Mouse (Mus musculus) lung, postnatal 36 days (tissue): ENCODE measurements around the gene Mgat4d.
"Not testable (repeated sequence)": the region's sequence is repeated elsewhere in the genome, so short reads cannot be mapped to it uniquely, and the experiment has no call there.

Source experiments
- DNase-seq: peaks from one replicate; pipeline ENCODE4 v3.0.0; 2022; ENCODE audit warnings: mixed read lengths

Gene Mgat4d

DNA sequence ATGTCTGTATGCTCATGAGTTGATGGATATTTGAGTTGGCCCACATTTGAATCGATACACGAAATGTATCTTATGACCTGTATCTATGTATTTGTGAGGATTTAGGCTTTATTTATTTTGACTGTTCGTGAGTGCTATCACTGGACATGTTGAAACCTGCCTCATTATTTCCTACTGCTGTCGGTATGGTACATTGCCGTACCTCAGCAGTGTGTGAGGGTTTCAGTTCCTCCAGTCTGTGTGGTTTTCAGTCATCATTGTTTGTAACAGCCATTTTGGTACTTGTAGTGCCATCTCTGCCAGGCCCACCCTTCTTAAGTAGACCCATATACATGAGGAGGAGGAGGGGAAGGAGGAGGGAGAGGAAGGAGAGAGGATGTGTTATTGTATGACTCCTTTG is 46.1 kb downstream of the Mgat4d start:
- no peak for DNase-seq

GRCm38 (mm10) chr8:83396680-83397079 is 48.4 kb downstream of the Mgat4d start:
- no peak for DNase-seq

GRCm38 (mm10) chr8:83397726-83398125 is 49.5 kb downstream of the Mgat4d start:
- DNase-seq, result no peak

DNA sequence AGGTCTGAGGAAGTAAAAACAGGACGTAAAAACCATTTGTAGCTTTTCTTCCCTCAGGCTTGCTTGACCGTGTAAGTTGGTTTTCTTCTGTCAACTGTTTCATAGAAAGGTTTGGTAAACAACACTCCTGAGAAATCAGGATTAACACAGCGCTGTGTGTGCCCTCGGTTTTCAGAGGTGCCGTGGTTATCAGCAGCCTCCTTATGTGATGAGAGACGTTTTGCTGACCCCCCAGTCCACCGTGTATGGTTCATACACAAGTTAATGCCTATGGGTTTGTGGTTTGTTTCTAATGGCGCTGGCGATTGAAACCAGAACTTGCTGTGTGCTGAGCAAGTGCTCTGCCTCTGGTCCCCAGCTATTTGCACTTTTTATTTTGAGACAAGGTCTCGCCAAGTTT is 57.3 kb downstream of the Mgat4d start:
- no peak for DNase-seq

GRCm38 (mm10) chr8:83406836-83407235 is 58.6 kb downstream of the Mgat4d start:
- no peak for DNase-seq

DNA sequence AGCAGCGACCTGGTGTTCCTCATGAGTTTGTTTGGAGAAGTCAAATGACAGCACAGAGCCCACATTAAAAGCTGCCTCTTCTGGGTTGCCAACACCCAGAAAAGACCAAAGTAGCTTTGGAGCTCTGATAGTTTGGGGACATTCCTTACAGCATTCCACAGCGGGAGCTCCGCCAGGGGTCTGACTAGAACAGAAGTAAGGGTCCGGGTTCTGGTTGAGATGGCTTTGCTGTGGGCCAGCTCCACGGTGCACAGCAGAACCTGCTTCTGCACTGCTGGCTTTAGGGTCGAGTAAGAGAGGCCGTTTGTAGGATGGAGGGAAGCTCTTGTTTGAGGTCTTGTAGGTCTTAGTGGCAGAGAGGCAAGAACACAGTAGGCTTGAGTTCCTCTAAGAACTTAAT is 60.2 kb downstream of the Mgat4d start:
- DNase-seq, result no peak

GRCm38 (mm10) chr8:83416878-83417277 is 68.6 kb downstream of the Mgat4d start:
- DNase-seq, result no peak

- DNase-seq, result no peak
These were observed 69.7 kb downstream of the Mgat4d start for GRCm38 (mm10) chr8:83417970-83418369.

DNA sequence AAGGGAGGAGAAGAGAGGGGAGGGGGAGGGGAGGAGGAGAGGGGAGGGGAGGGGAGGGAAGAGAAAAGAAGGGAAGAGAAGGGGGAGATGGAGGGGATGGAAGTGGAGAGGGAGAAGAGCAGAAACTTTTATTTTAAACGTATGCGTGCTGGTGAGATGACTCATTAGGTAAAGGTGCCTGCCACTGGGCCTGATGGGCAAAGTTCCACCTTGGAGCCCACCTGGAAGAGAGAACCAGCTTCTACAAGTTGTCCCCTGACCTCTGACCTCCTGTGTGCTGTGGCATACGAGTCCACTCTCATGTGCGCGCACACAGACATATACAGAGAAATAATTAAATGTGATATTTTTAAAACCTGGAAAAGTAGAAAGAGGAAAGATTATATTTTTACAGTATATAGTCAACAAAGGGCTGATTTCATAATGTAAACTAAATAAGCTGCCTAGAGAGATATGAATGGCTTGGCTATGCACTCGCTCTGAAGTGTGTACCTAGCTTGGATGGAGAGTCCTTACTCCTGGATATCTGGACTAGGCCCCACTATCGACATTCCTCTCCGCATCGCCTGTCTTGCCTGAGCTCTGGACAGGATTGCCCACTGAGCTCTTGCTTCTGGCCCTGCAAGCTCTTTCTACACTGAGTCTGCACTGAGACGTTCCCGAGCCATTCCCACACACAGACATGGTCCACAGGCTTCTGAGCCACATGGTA is 70.7 kb downstream of the Mgat4d start:
- peak; percentile 47 for DNase-seq

DNA sequence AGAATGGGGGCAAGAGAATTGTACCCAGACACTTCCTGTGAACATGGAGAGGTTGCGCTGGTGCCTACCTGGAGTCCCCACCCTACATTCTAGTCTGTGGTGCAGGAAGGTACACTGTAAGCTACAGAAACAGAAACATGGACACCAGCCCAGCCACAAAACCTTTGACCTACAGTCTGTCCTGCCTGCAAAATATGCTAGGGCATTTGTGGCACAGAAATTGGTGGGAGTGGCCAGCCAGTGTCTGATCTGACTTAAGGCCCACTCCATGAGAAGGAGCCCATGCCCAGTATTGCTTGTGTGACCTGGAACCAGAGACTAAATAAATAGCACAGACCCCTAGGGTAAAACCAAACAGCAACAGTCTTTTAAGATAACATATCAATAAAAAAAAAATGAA is 73.1 kb downstream of the Mgat4d start:
- DNase-seq, result no peak

DNA sequence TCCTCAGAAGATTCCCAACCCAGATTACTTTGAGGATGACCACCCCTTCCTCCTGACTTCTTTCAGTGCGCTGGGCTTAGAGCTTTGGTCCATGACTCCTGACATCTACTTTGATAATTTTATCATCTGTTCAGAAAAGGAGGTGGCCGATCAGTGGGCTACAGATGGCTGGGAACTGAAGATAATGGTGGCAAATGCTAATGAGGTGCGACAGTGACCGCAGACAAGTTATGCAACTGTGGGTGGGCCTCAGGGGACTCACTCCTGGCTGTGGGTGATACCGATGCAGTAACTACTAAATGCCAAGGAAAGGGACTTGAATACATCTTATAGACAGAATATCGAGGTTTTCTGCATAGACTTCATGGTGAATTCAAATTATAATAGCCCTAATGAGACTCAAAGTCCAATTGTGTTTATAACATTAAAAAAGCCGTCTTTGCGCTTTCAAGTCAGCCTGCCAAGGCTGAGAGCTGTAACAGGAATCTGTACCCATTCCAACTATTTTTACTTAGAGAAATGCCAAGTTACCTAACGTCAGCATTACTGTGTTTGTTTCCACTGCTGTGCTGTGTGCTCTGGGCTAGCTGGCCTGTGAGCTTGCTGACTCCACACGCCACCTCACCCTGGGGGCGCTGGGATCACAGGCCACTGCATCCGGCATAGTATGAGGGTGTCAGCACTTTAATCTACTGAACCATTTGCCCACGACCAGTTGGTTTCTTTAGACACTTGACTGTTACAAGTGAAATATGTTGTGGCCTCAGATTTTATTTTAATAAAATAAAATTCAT is 75.0 kb downstream of the Mgat4d start:
- peak; percentile 10 for DNase-seq

GRCm38 (mm10) chr8:83425202-83425601 is 76.9 kb downstream of the Mgat4d start:
- DNase-seq, result no peak

DNA sequence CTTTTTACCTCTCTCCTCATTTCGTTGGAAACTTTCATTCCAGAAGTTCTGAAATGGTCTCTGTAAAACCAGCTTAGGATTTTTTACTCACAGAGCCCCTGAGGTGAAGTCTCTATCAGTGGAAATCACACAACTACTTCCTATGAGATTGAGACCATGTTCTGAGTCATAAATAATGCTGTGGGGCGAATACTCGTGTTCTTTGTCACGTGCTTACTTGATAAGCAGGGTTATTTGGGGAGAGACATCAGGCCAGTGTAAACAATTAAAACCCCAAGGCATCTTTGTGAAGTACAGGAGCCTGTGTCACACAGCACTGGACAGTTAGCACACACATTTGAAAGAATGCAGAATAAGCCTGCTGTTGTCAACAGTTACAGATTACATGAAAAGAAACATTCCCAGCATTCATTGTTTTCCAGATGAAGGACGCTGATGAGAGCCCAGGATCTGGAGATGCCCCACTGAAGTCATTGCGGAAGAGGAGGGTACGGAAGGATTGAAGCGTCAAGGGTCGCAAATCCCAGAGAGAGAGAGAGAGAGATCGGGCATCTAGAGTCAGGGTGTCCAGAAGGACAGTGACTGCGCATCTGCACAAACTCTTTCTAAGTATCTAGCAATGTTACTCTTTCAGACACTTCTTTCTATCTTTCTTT is 78.0 kb downstream of the Mgat4d start:
- DNase-seq, result no peak

- peak; percentile 27 for DNase-seq
These were observed 78.7 kb downstream of the Mgat4d start for GRCm38 (mm10) chr8:83426949-83427348.

DNA sequence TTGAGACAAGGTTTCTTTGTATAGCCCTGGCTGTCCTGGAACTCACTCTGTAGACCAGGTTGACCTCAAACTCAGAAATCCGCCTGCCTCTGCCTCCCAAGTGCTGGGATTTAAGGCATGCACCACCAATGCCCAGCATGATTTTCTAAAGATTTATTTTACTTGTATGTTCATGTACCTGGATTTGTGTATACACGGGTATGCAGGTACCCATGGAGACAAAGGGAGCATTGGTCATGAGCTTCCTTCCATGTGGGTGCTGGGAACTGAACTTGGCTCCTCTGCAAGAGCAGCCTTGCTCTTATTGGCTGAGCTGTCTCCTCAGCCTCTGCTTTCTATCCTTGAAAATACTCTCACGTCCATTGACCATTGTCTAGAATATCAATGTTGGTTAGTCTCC is 80.3 kb downstream of the Mgat4d start:
- not testable (repeated sequence) for DNase-seq

- no peak for DNase-seq
These were observed 80.8 kb downstream of the Mgat4d start for GRCm38 (mm10) chr8:83429071-83429524.
